Mouse (Mus musculus): ENCODE results near the gene Ccdc32.

Ccdc32 gene

GRCm38 (mm10) chr2:119015604-119016180 is 13.5 kb downstream of the Ccdc32 start:
- DNase-seq (ENCODE audit: low spot score in 2 of 2) = no peak

GRCm38 (mm10) chr2:119014989-119015388 is 14.2 kb downstream of the Ccdc32 start:
- DNase-seq (ENCODE audit: low spot score in 2 of 2) = no peak

DNA sequence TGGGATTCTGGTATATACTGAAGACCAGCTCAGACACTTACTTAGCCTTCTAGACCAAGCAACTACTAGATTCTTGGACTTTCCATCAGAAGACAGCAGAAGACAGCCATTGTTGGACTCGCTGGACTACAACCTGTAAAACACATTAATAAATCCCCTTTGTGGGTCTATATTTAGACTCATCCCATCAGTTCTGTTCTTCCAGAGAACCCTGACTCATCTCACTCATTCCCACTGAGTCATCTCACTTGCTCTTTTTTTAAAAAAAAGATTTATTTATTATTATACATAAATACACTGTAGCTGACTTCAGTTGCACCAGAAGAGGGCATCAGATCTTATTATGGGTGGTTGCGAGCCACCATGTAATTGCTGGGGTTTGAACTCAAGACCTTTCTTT is 19.8 kb downstream of the Ccdc32 start:
- no peak for DNase-seq (ENCODE audit: low spot score in 2 of 2)

- no peak for DNase-seq (ENCODE audit: low spot score in 2 of 2)
These were observed 22.3 kb downstream of the Ccdc32 start for GRCm38 (mm10) chr2:119006886-119007285.

DNA sequence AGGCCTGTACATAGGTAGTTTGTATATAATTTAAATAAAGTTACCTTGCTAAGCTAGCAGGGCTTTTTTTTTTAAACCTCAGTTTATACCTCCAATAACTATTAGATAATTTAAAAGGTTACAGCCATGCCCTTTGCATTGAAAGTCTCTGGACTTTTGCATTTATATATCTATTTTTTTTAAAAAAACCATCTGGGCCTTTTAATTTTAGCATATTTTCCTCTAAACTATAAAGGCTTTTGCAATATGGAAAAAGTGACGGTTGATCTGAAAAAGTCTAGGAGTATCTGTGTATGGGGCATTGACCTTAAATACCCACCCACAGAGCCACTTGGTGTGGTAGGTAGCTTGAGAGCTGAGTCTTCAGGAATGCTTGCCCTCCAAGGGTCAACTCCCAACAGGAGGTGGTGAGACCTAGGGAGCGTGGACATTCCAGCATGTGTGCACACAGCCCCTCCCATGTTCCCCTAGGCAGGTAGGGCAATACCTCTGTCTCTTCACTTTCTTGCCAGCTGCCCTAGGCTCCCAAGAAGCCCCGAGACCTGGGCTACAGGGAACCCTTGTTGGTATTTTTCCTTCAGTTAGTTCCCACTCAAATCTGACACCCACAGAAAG is 30.1 kb downstream of the Ccdc32 start:
- no peak for DNase-seq (ENCODE audit: low spot score in 2 of 2)

- no peak for DNase-seq (ENCODE audit: low spot score in 2 of 2)
These were observed 30.9 kb downstream of the Ccdc32 start for GRCm38 (mm10) chr2:118998115-118998866.

DNA sequence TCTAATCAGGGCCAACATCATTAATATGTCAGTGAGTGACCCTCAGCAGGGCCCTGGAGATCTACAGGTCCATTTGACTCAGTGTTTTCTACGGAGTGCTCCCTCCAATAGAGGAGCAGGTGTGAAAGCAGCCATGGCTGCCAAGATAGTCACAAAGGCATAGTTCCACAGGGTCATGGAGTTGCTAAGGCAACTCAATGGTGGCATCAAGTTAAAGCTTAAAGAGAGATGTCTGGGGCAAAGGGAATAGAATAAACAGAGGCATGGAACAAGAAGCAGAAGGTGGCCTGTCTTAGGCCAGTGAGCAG is 32.4 kb downstream of the Ccdc32 start:
- DNase-seq (ENCODE audit: low spot score in 2 of 2) = no peak

- no peak for DNase-seq (ENCODE audit: low spot score in 2 of 2)
These were observed 33.0 kb downstream of the Ccdc32 start for GRCm38 (mm10) chr2:118995919-118996797.

DNA sequence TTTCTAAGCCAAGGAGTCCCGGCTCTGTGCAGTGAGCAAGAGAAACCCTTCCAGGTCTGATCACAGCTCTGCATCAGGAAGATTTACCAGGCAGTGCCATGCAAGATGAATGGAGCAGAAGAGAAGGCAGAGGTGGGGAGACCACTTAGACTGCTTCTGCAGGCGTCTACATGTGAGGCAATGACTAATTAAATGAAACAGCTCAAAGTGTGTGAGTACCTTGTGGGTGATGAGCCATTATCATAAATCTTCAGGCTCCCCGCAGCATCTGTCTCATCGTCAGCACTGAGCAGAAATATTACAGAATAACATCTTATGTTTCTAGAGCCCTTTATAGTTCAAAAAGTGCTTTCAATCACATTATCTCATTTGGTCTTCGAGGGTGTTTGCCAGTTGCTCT is 33.7 kb downstream of the Ccdc32 start:
- no peak for DNase-seq (ENCODE audit: low spot score in 2 of 2)

- DNase-seq (ENCODE audit: low spot score in 2 of 2) = no peak
These were observed 45.4 kb downstream of the Ccdc32 start for GRCm38 (mm10) chr2:118983812-118984211.

DNA sequence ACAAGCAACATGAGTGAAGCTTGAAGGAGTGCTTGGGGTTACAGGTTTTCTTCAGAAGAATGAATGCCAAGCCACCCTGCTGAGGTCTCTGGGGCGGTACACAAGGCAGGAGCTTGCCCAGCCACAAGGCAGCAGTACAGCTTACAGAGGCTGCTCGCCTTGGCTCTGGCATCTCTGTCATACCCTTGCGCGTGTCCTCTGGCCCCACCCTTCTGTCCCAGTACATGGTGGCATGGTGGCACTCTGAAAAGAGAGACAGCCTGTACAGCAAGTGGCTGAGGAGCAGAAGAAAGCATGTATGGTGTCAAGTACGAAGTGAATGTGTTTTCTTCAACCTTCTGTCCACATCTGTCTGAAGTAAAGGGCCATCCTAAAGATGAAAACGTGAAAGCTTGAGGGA is 48.4 kb downstream of the Ccdc32 start:
- no peak for DNase-seq (ENCODE audit: low spot score in 2 of 2)

GRCm38 (mm10) chr2:118978064-118978463 is 51.1 kb downstream of the Ccdc32 start:
- no peak for DNase-seq (ENCODE audit: low spot score in 2 of 2)

GRCm38 (mm10) chr2:118976941-118977340 is 52.3 kb downstream of the Ccdc32 start:
- DNase-seq (ENCODE audit: low spot score in 2 of 2) = no peak

DNA sequence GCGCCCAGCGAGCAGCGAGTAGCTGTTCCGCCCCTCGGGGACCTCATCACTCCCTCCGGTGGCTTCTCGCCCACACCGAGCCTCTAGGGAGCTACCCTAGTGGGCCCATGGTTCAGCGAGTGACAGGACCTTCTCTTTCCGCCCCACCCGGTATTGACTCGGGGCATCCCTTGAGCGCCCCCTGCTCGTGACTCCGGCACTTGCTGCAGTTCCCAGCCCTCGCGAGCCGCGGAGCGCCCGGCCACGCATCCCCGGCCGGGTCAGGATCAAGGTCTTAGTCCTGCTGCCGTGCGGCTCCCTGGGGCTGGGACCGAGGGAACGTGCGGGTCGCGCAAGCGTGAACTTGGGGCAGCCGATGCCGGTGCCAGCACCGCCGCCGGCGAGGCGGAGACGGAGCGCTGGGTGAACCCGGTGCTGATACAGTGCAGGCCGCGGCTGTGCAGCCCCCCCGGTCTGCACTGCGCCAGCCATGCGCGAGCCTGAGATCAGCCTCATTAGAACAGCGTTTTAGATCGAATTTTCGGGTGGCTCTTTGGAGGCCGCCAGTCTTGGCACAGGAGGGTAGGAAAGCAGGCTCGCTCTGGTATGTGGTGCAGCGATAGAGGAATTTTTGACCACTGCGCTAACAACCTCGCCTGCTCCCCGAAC is 52.8 kb downstream of the Ccdc32 start:
- peak; percentile 87 to 96 for DNase-seq (ENCODE audit: low spot score in 2 of 2)

GRCm38 (mm10) chr2:118975855-118976254 is 53.3 kb downstream of the Ccdc32 start:
- DNase-seq (ENCODE audit: low spot score in 2 of 2) = no peak

DNA sequence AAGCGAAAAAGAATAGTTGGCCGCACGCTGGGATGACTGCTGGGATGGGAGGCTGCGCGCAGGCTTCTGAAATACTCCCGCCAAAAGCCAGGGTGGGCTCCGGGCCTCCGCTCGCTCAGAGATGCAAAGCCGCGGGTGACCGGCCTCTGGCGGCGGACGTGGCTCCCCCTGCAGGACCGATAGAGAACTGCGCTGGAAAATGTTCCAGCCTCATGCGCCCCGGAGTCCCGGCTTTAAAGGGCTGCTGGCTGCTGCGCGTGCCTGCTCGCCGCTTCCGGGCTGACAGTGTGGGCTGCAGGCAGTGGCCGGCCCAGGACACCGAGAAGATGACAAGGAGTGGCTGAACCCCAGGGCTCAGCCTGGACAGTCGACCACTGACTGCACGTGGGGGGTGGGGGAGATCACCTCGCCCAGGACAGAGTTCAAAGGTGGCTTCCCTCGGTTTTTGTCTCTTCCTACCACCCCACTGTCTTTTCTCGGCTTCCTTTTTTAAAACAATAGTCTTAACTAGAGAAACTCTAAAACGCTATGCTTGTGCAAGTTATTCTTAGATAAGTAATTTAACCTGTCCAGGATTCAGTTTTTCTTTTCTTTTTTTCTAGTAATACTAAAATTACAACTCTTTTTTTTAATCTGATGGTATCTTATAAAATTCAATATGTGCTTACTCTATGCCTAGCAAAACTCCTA is 56.4 kb downstream of the Ccdc32 start:
- peak; percentile 86 to 95 for DNase-seq (ENCODE audit: low spot score in 2 of 2)

- DNase-seq (ENCODE audit: low spot score in 2 of 2) = no peak
These were observed 57.1 kb downstream of the Ccdc32 start for GRCm38 (mm10) chr2:118972048-118972447.

- DNase-seq (ENCODE audit: low spot score in 2 of 2) = no peak
These were observed 59.5 kb downstream of the Ccdc32 start for GRCm38 (mm10) chr2:118969585-118970147.

Data from spleen, postnatal 4 days (tissue).